Mouse (Mus musculus) MEL (cell line): Measurements from ENCODE around the gene Acsl5. TPM values are rescaled to one million over a fixed set of nuclear protein-coding genes. Genes with fewer than 3 reads are reported as not detected.

Experiments used
- DNase-seq: peaks from one replicate; pipeline ENCODE4 v3.0.0; 2011; ENCODE audit warnings: low read depth, low spot score
- H3K27ac ChIP-seq: 2 replicates; pipeline ENCODE4 v1.5.1; 2012; ENCODE audit warnings: low read depth, mild to moderate bottlenecking, control low read depth, low read length, moderate library complexity; ENCODE audit not compliant: control insufficient read depth
- H3K27me3 ChIP-seq, 2 experiments: fragments of 150-350 bp in 1 of 2; sonication (generic) in 1 of 2; 2 replicates each; pipeline ENCODE4 v1.6.1; 2012; ENCODE audit warnings: low read length in 2 of 2, mild to moderate bottlenecking in 2 of 2, improper control_type of control experiment in 1 of 2, moderate library complexity in 1 of 2; ENCODE audit not compliant: insufficient read depth in 2 of 2, control insufficient read depth in 1 of 2
- H3K36me3 ChIP-seq, 2 experiments: 2 replicates each; pipeline ENCODE4 v1.6.1; 2012 to 2014; ENCODE audit warnings: low read length in 2 of 2, improper control_type of control experiment in 1 of 2, inconsistent platforms in 1 of 2, mild to moderate bottlenecking in 1 of 2; ENCODE audit not compliant: insufficient read depth in 2 of 2, control insufficient read depth in 1 of 2
- H3K4me1 ChIP-seq, 2 experiments: fragments of 150-350 bp in 1 of 2; sonication (generic) in 1 of 2; 2 replicates each; pipeline ENCODE4 v1.6.1; 2012; ENCODE audit warnings: low read length in 2 of 2, improper control_type of control experiment in 1 of 2, mild to moderate bottlenecking in 1 of 2; ENCODE audit not compliant: insufficient read depth in 2 of 2, control insufficient read depth in 1 of 2
- H3K4me3 ChIP-seq, 2 experiments: fragments of 150-350 bp in 1 of 2; sonication (generic) in 1 of 2; 2 replicates each; pipeline ENCODE4 v1.5.1; 2012; ENCODE audit warnings: low read depth in 2 of 2, low read length in 2 of 2, mild to moderate bottlenecking in 2 of 2, moderate library complexity in 2 of 2, control low read depth in 1 of 2, improper control_type of control experiment in 1 of 2; ENCODE audit not compliant: control insufficient read depth in 1 of 2, insufficient read depth in 1 of 2
- H3K79me2 ChIP-seq: 2 replicates; pipeline ENCODE4 v1.6.1; 2012; ENCODE audit warnings: mild to moderate bottlenecking, low read length, moderate library complexity; ENCODE audit not compliant: control insufficient read depth, poor library complexity, insufficient read depth
- H3K9ac ChIP-seq: 2 replicates; pipeline ENCODE4 v1.6.1; 2012; ENCODE audit warnings: low read depth, mild to moderate bottlenecking, control low read depth, low read length, moderate library complexity; ENCODE audit not compliant: control insufficient read depth, poor library complexity, severe bottlenecking
- H3K9me3 ChIP-seq: fragments of 150-350 bp; sonication (generic); replicated peaks from 2 replicates; pipeline ENCODE4 v1.6.1; 2012; ENCODE audit warnings: mild to moderate bottlenecking, low read length, improper control_type of control experiment, moderate library complexity; ENCODE audit not compliant: insufficient read depth
- BHLHE40 ChIP-seq: IDR thresholded peaks from 2 replicates; pipeline ENCODE4 v1.6.1; 2012; ENCODE audit warnings: low read depth, mild to moderate bottlenecking, inconsistent platforms, low read length, improper control_type of control experiment, borderline replicate concordance
- CHD1 ChIP-seq: IDR thresholded peaks from 2 replicates; pipeline ENCODE4 v1.6.1; 2012; ENCODE audit warnings: low read depth, mild to moderate bottlenecking, inconsistent platforms, low read length, improper control_type of control experiment
- E2F4 ChIP-seq: IDR thresholded peaks from 2 replicates; pipeline ENCODE4 v1.6.1; 2011; ENCODE audit warnings: low read depth, low read length, improper control_type of control experiment, borderline replicate concordance
- ELF1 ChIP-seq: IDR thresholded peaks from 2 replicates; pipeline ENCODE4 v1.6.1; 2014; ENCODE audit warnings: low read depth, mild to moderate bottlenecking, inconsistent platforms, low read length, improper control_type of control experiment, moderate library complexity
- EP300 ChIP-seq, 2 experiments: IDR thresholded peaks; 2 replicates each; pipeline ENCODE4 v1.6.1; 2011; ENCODE audit warnings: improper control_type of control experiment in 2 of 2, low read length in 2 of 2, low read depth in 1 of 2, mild to moderate bottlenecking in 1 of 2
- ETS1 ChIP-seq: IDR thresholded peaks from 2 replicates; pipeline ENCODE4 v1.6.1; 2012; ENCODE audit warnings: low read depth, mild to moderate bottlenecking, inconsistent platforms, low read length, improper control_type of control experiment, moderate library complexity
- GABPA ChIP-seq: IDR thresholded peaks from 2 replicates; pipeline ENCODE4 v1.6.1; 2012; ENCODE audit warnings: low read depth, mild to moderate bottlenecking, inconsistent platforms, low read length, improper control_type of control experiment, moderate library complexity
- GATA1 ChIP-seq: IDR thresholded peaks from 2 replicates; pipeline ENCODE4 v1.6.1; 2011; ENCODE audit warnings: low read depth, low read length, improper control_type of control experiment
- HCFC1 ChIP-seq: IDR thresholded peaks from 2 replicates; pipeline ENCODE4 v1.6.1; 2012; ENCODE audit warnings: low read depth, mild to moderate bottlenecking, inconsistent platforms, low read length, improper control_type of control experiment, moderate library complexity
- MAFK ChIP-seq: IDR thresholded peaks from 2 replicates; pipeline ENCODE4 v1.6.1; 2011; ENCODE audit warnings: low read depth, mild to moderate bottlenecking, low read length, improper control_type of control experiment, borderline replicate concordance
- MAX ChIP-seq: IDR thresholded peaks from 2 replicates; pipeline ENCODE4 v1.6.1; 2011; ENCODE audit warnings: low read length, improper control_type of control experiment
- MYC ChIP-seq: IDR thresholded peaks from 2 replicates; pipeline ENCODE4 v1.6.1; 2011; ENCODE audit warnings: low read depth, mild to moderate bottlenecking, low read length, improper control_type of control experiment, moderate library complexity
- POLR2AphosphoS2 ChIP-seq: IDR thresholded peaks from 2 replicates; pipeline ENCODE4 v1.6.1; 2011; ENCODE audit warnings: low read length, improper control_type of control experiment
- RAD21 ChIP-seq: IDR thresholded peaks from 2 replicates; pipeline ENCODE4 v1.6.1; 2011; ENCODE audit warnings: mild to moderate bottlenecking, low read depth, low read length, improper control_type of control experiment
- RCOR1 ChIP-seq: IDR thresholded peaks from 2 replicates; pipeline ENCODE4 v1.6.1; 2012; ENCODE audit warnings: low read depth, mild to moderate bottlenecking, inconsistent platforms, low read length, improper control_type of control experiment
- SIN3A ChIP-seq: IDR thresholded peaks from 2 replicates; pipeline ENCODE4 v1.6.1; 2012; ENCODE audit warnings: low read length, improper control_type of control experiment, inconsistent platforms
- TBP ChIP-seq: IDR thresholded peaks from 2 replicates; pipeline ENCODE4 v1.8.0; 2011; ENCODE audit warnings: low read depth, low read length, improper control_type of control experiment
- TCF12 ChIP-seq: IDR thresholded peaks from 2 replicates; pipeline ENCODE4 v1.6.1; 2014; ENCODE audit warnings: low read depth, mild to moderate bottlenecking, inconsistent platforms, low read length, improper control_type of control experiment, moderate library complexity
- USF2 ChIP-seq, 2 experiments: IDR thresholded peaks; 2 replicates each; pipeline ENCODE4 v1.6.1; 2011 to 2012; ENCODE audit warnings: improper control_type of control experiment in 2 of 2, low read length in 2 of 2, borderline replicate concordance in 1 of 2, inconsistent platforms in 1 of 2, low read depth in 1 of 2, mild to moderate bottlenecking in 1 of 2; ENCODE audit not compliant: insufficient read depth in 1 of 2
- polyA plus RNA-seq, 2 experiments: library from polyadenylated mRNA; stranded (reverse) in 1 of 2; unstranded in 1 of 2; fragments of >175 nt in 1 of 2; fragments of >200 nt in 1 of 2; gene quantifications; 2 replicates each; pipeline versions ENCODE4 v1.2.1 to v1.2.4; 2012; ENCODE audit warnings: low replicate concordance in 2 of 2, low read depth in 1 of 2; ENCODE audit not compliant: insufficient read length in 2 of 2, insufficient read depth in 1 of 2, missing spikeins in 1 of 2
- total RNA-seq: library from RNA; depleted of rRNA; stranded (reverse); fragments of 300-350 nt; gene quantifications from 2 replicates; pipeline ENCODE4 v1.2.3, GENCODE M21; 2012

Gene Acsl5
- total and polyA plus RNA-seq, 3 experiments, result 223 to 318 TPM; not detected in 1

DNA sequence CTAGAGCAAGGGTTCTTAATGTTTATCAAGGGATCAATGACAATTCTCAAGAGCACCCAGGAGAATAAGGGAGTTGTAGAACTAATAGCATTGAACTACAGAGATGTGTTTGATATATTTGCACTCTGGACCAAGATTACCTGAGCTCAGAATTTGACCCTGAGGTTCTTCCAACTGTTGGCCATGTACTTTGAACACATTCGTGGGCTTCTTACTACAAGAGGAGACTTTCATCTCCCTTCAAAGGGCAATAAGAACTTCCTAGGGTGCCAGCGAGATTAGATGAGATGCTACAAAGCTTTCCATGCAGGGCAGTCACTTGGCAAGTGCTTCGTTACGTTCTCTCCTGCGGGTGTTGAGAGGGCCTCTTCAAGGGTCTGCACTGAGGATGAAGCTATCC lies 4.2 kb upstream of the Acsl5 start:
- no peaks in the 10 kb centered on the region for H3K9me3 ChIP-seq
- H3K27me3 ChIP-seq, result no peaks in the 10 kb centered on the region
- H3K4me1 ChIP-seq, result peaks cover 23 to 34% of the 10 kb centered on the region in 2 experiments
- no peak overlapping the region for H3K9ac ChIP-seq
- DNase-seq, result no peak
- TF ChIP-seq RAD21, result no peak
- TF ChIP-seq ETS1, result no peak
- no peak for TF ChIP-seq ELF1
- TF ChIP-seq MYC, result no peak
- no peak for TF ChIP-seq MAFK
- TF ChIP-seq HCFC1, result no peak
- TF ChIP-seq USF2 (IDR thresholded peaks at IDR 0.05; ENCODE audit: borderline replicate concordance in 1 of 2, insufficient read depth in 1 of 2, low read depth in 1 of 2, low read length in 2 of 2), result no peak
- no peak for TF ChIP-seq TBP
- TF ChIP-seq CHD1, result no peak
- no peak for TF ChIP-seq POLR2AphosphoS2
- TF ChIP-seq BHLHE40, result no peak
- TF ChIP-seq E2F4, result no peak
- TF ChIP-seq GATA1, result no peak
- H3K27ac ChIP-seq, result no peak overlapping the region
- peaks cover 0 to 31% of the 10 kb centered on the region in 2 experiments; a peak in 3 of 4 replicates for H3K36me3 ChIP-seq
- no peaks in the 10 kb centered on the region for H3K79me2 ChIP-seq
- no peak overlapping the region for H3K4me3 ChIP-seq

DNA sequence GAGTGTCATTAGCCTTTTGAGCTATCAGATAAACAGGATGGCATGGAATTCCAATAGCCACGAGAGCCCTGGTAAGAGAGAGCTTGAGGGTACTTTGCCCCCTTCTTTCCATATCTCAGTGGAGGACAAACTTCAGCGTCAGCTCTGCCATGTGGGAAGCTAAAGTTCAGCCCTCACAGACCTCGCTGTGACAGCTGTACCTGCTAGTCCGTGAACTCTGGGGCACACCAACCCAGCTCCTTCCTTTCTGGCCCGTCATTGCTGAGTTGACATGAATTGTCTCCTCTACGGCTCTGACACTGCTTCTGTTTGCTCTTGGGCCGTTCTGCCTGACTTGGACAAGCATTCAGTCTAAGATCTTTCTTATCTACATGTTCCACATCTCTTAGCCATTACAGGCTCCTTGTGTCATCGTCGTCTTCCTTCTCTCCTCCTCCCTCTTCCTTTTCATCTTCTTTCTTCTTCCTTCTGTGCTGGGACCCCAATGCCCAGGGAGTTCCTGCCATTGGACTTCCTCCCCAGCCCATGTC lies 3.7 kb upstream of the Acsl5 start:
- H3K79me2 ChIP-seq, result peaks cover 1% of the 10 kb centered on the region; the same call in 1 of the 2 replicates
- peak overlapping the region; percentile 30; the same call in 1 of the 2 replicates for H3K27ac ChIP-seq
- peaks cover 0 to 32% of the 10 kb centered on the region in 2 experiments; a peak in 2 of 4 replicates for H3K36me3 ChIP-seq
- H3K4me3 ChIP-seq, result no peak overlapping the region
- peaks cover 24 to 35% of the 10 kb centered on the region in 2 experiments for H3K4me1 ChIP-seq
- H3K27me3 ChIP-seq, result no peaks in the 10 kb centered on the region
- DNase-seq, result peak; percentile 46
- 0 out of 2 replicates have a peak, but pooled peaks have one; percentile 18 for TF ChIP-seq MAFK
- TF ChIP-seq RCOR1, result 0 out of 2 replicates have a peak, but pooled peaks have one; percentile 18
- 0 out of 2 replicates have a peak, but pooled peaks have one; percentile 19 for TF ChIP-seq TCF12
- peak; percentile 42; the same call in 1 of the 2 replicates for TF ChIP-seq ETS1
- 0 out of 4 replicates have a peak, but pooled peaks of 1 of the 2 experiments have one; percentile 9 for TF ChIP-seq EP300 (IDR thresholded peaks at IDR 0.05; ENCODE audit: low read depth in 1 of 2, low read length in 2 of 2)
- TF ChIP-seq MAX, result no peak
- TF ChIP-seq GABPA, result no peak
- TF ChIP-seq GATA1, result 0 out of 2 replicates have a peak, but pooled peaks have one; percentile 37
- no peak for TF ChIP-seq POLR2AphosphoS2
- TF ChIP-seq SIN3A, result no peak
- H3K9me3 ChIP-seq, result no peaks in the 10 kb centered on the region
- peak overlapping the region; percentile 23; the same call in 1 of the 2 replicates for H3K9ac ChIP-seq
